Mouse (Mus musculus) layer of hippocampus, adult 2 months (tissue): ENCODE measurements around the gene Pdhb. TPM values are rescaled to one million over a fixed set of nuclear protein-coding genes. Genes with fewer than 3 reads are reported as not detected.

ENCODE experiments used
- DNase-seq, 2 experiments: peaks; one replicate each; pipeline ENCODE4 v3.0.0; 2022; ENCODE audit warnings: low spot score in 2 of 2
- H3K27ac ChIP-seq: fragments of 200-600 bp; 2 replicates; pipeline ENCODE4 v1.8.1; 2022
- H3K4me3 ChIP-seq: fragments of 200-600 bp; 2 replicates; pipeline ENCODE4 v1.8.1; 2022; ENCODE audit warnings: mild to moderate bottlenecking
- CTCF ChIP-seq: fragments of 200-600 bp; conservative IDR thresholded peaks from 2 replicates; pipeline ENCODE4 v1.8.1; 2022; ENCODE audit warnings: antibody characterized with exemption, mild to moderate bottlenecking, moderate library complexity
- total RNA-seq, 2 experiments: library from RNA; stranded (reverse); gene quantifications; 2 replicates each; pipeline ENCODE4 v1.2.3; 2021

The Pdhb gene
- total RNA-seq, 2 experiments from 2014 or later = 176 to 185 TPM

GRCm38 (mm10) chr14:8117371-8117770, 55.5 kb downstream of the Pdhb start:
- TF ChIP-seq CTCF = no peak
- Histone ChIP-seq H3K4me3 (no peak overlapping the region), H3K27ac (no peak overlapping the region)
- DNase-seq = no peak

Other genes starting within 250 kb of the Pdhb start
- not detected for gene Gm45521, start 215.7 kb downstream of the Pdhb start, total RNA-seq
- gene Dnase1l3, start 178.5 kb downstream of the Pdhb start, total RNA-seq = not detected
- gene Abhd6, start 170.1 kb downstream of the Pdhb start, total RNA-seq = 10 to 100 TPM; 77.1 to 78.0 TPM
- gene Rpp14, start 92.7 kb downstream of the Pdhb start, total RNA-seq = 10 to 100 TPM; 30.5 to 31.7 TPM
- gene Pxk, start 74.8 kb downstream of the Pdhb start, total RNA-seq = 10 to 100 TPM; 28.5 to 28.9 TPM
- gene Kctd6, start 41.1 kb upstream of the Pdhb start, total RNA-seq = 10 to 100 TPM; 69.1 to 79.4 TPM
- gene Acox2, start 86.3 kb upstream of the Pdhb start, total RNA-seq = not detected
- 100 to 1,000 TPM; 275 to 282 TPM for gene Fam107a, start 145.0 kb upstream of the Pdhb start, total RNA-seq
- gene Oit1, start 205.7 kb upstream of the Pdhb start, total RNA-seq = not detected